Mouse (Mus musculus) urinary bladder, postnatal 25 days (tissue): ENCODE measurements around the gene Dennd4a.
"Not testable (repeated sequence)": the region's sequence is repeated elsewhere in the genome, so short reads cannot be mapped to it uniquely, and the experiment has no call there.

Experiments
- DNase-seq: peaks from one replicate; pipeline ENCODE4 v3.0.0; 2022; ENCODE audit warnings: low spot score

Gene Dennd4a

GRCm38 (mm10) chr9:64811538-64812474 is 666 bp downstream of the Dennd4a start:
- DNase-seq = peak; percentile 40

GRCm38 (mm10) chr9:64812475-64812860 is 1.3 kb downstream of the Dennd4a start:
- DNase-seq = no peak

GRCm38 (mm10) chr9:64814273-64814672 is 3.1 kb downstream of the Dennd4a start:
- DNase-seq = no peak

- DNase-seq = not testable (repeated sequence)
These were observed 8.5 kb downstream of the Dennd4a start for GRCm38 (mm10) chr9:64819686-64820085.

DNA sequence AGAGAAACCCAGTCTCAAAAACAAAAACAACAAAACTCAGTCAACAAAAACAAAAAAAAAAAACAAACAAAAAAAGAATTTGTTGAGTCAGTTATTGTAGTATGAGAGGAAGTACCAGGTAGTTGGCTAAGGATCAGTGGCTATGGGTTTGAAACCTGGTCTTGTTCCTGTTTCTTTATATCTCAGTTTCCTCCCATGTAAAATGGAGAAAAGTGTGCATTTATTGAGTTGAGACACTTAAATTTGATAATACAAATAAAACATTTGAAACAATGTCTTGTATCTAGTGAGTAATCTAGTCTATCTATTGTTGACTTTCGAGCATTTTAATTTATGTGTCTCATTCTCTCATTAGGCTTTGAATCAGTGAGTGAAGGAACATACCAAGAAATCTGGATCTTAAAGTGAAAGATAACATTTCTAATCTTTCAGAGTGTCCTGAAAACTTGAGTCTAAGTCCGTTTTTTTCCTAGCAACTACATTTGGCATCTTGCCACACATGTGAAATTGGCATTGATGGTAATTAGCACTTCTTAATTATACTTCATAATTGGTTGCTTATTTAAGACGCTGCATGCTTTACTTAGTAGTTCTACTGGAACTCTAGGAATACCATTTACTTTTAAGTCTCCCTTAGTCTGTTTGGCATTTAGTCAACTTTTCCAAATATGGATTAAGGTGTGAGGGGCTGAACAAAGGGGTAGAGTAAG is 9.1 kb downstream of the Dennd4a start:
- no peak for DNase-seq

- DNase-seq = no peak
These were observed 11.1 kb downstream of the Dennd4a start for GRCm38 (mm10) chr9:64822235-64822634.

- no peak for DNase-seq
These were observed 13.4 kb downstream of the Dennd4a start for GRCm38 (mm10) chr9:64824389-64825008.

- DNase-seq = no peak
These were observed 19.0 kb downstream of the Dennd4a start for GRCm38 (mm10) chr9:64830092-64830618.

GRCm38 (mm10) chr9:64830641-64831040 is 19.5 kb downstream of the Dennd4a start:
- DNase-seq = no peak

- DNase-seq = no peak
These were observed 20.6 kb downstream of the Dennd4a start for GRCm38 (mm10) chr9:64831760-64832159.

DNA sequence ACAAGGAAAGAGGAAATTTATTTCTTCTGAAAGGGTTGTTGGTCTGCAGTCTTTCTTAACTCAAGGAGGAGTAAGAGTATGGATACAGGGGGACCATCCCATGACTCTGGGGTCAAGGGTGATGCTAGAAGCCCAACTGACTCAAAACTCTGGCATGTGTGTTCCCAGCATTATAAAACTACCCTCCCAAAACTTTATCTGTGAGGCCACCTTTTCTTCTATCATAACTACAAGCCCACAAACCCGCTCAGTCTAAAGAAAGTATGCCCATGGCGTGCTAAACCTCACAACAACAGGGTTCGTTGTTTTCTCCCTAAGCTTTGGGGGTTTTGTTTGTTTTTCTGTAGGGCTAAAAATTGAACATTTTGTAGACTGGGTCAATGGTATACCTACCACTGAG is 23.3 kb downstream of the Dennd4a start:
- DNase-seq = no peak

DNA sequence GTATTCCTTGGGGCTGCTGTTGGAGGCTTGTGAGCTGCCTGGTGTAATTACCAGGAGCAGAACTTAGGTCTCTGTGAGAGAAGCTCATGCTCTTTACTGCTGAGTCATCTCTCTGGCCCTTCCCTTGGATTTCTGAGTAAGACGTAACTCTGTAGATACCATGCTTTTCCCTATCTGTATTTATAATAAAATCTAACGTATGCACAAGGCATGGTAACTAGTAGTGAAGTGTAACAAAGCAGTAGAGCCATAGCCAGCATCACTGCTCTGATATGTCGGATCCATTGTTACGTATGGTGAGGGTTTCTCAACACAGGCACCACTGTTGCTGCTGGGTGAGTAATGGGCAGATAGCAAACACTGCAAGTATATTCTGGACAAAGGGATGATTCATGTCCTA is 34.2 kb downstream of the Dennd4a start:
- no peak for DNase-seq

DNA sequence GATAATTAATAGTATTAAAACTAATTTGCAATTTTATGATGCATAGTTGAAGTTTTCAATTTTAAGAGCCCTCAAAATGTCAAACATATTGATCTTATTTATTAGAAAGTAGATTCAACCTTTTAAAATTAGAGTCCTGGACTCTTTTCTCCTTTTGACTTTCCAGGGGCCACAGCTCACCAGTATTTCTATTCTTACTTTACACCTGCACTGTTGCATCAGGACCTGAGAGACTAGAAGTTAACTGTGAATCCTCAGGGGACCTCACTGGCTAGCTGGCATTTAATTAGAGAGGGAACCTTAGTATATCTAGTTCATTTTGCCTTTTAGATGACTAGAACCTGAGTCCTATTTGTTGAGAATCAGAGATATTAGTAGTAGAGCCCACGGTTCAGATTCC is 38.4 kb downstream of the Dennd4a start:
- DNase-seq = no peak

- no peak for DNase-seq
These were observed 48.9 kb downstream of the Dennd4a start for GRCm38 (mm10) chr9:64860083-64860482.

GRCm38 (mm10) chr9:64862687-64863086 is 51.5 kb downstream of the Dennd4a start:
- DNase-seq = no peak

DNA sequence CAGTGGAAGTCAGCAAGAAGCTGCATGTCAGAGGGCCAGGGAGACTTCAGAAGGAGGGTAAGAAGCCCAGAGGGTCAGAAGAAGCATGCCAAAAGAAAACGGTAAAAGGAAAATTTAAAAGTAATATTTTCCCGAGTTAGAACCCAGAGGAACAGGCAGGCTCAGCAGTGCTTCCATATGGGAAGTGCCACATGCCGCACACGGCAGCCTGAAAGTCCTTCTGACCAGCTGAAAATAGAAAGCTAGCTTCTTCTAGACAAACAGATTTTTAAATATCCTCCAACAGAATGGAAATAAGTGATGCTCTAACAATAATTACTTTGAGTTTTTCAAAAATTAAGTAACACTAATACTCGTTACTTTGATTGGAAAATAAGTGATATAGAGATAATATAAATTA is 74.9 kb downstream of the Dennd4a start:
- no peak for DNase-seq

GRCm38 (mm10) chr9:64896605-64897004 is 85.5 kb downstream of the Dennd4a start:
- no peak for DNase-seq

DNA sequence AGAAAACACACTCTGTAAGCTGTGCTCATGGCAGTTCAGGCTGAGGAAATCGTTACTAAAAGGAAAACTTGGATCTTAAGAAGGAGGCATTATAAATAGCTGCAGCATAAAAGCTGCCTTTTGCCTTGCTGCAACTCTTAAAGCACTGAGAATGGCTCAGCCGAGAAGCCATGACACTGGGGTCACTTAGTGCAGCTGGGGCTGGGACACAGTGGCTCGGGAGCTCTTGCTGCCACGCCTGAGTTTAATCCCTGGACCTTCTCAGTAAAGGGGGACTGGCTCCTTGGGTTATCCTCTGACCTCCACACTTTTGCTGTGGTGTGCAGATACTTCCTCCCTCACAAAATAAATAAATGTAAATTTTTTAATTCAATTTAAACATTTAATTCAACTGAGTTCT is 91.7 kb downstream of the Dennd4a start:
- DNase-seq = no peak

GRCm38 (mm10) chr9:64903386-64903785 is 92.2 kb downstream of the Dennd4a start:
- DNase-seq = peak; percentile 67

GRCm38 (mm10) chr9:64904917-64905640 is 93.9 kb downstream of the Dennd4a start:
- no peak for DNase-seq

DNA sequence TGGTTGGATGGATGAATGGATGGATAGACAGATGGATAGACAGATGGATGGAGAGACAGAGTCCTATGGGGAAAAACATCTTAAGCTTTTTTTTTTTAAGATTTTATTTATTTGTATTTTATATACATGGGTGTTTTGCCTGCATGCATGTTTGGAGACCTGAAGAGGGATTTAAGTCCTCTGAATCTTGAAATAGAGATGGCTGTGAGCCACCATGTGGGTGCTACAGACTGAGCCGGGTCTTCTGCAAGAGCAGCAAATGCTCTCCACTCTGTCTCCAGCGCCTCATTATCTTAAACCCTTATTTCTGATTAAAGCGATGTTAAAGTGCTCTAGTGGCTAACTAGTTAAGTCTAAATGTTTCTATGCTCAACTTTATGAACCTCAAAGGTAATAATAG is 96.3 kb downstream of the Dennd4a start:
- no peak for DNase-seq

GRCm38 (mm10) chr9:64913406-64913805 is 102.3 kb downstream of the Dennd4a start:
- no peak for DNase-seq
